28 mouse cellular contexts compared by ENCODE assay signal in genomic region chr17:79465666-79466065, GRCm38 (mm10).
"Had no signal": no experiment of that assay in that cellular context is flagged by ENCODE, and none has a peak within 500 bp of the region (broad histone marks: within the 10 kb centered on the region; RNA-seq: fewer than 3 reads in every experiment).

No protein-coding gene starts in this region.

- H3K27me3 ChIP-seq: embryonic facial prominence, embryonic 12.5 days; embryonic facial prominence, embryonic 13.5 days; embryonic facial prominence, embryonic 15.5 days; forebrain, embryonic 12.5 days; forebrain, embryonic 13.5 days; forebrain, embryonic 15.5 days had no signal

- H3K9me3 ChIP-seq: embryonic facial prominence, embryonic 10.5 days; embryonic facial prominence, embryonic 12.5 days; embryonic facial prominence, embryonic 13.5 days; embryonic facial prominence, embryonic 15.5 days; forebrain, embryonic 10.5 days; forebrain, embryonic 12.5 days; forebrain, embryonic 13.5 days; forebrain, embryonic 15.5 days had no signal

- H3K4me1 ChIP-seq: embryonic facial prominence, embryonic 10.5 days; forebrain, embryonic 10.5 days; forebrain, embryonic 12.5 days; forebrain, embryonic 13.5 days; forebrain, embryonic 15.5 days had no signal

- ATAC-seq: forebrain, embryonic 13.5 days; forebrain, embryonic 14.5 days; forebrain, embryonic 15.5 days; forebrain, embryonic 16.5 days; forebrain, postnatal 0 days had no signal

- DNase-seq: cerebellum, adult 2 months; cerebellum, adult 8-10 months; cerebellum, adult 9-10 months; cerebellum, adult 9-11 months; cerebellum, postnatal 10 days; cerebellum, postnatal 14 days; cerebellum, postnatal 25 days; cerebellum, postnatal 36 days; embryo, embryonic 11 days; forebrain, postnatal 0 days; gastrocnemius, adult 2 months; gastrocnemius, postnatal 10 days; gastrocnemius, postnatal 14 days; gastrocnemius, postnatal 25 days; gastrocnemius, postnatal 36 days; heart, adult 18-20 months; heart, adult 2 months had no signal

- H3K9ac ChIP-seq: embryonic facial prominence, embryonic 12.5 days; embryonic facial prominence, embryonic 13.5 days; embryonic facial prominence, embryonic 15.5 days; forebrain, embryonic 12.5 days; forebrain, embryonic 13.5 days; forebrain, embryonic 15.5 days; forebrain, postnatal 0 days had no signal

- H3K4me2 ChIP-seq: embryonic facial prominence, embryonic 12.5 days; embryonic facial prominence, embryonic 13.5 days; embryonic facial prominence, embryonic 15.5 days; forebrain, embryonic 12.5 days; forebrain, embryonic 13.5 days; forebrain, embryonic 15.5 days had no signal

- H3K36me3 ChIP-seq: embryonic facial prominence, embryonic 10.5 days; embryonic facial prominence, embryonic 12.5 days; embryonic facial prominence, embryonic 13.5 days; embryonic facial prominence, embryonic 15.5 days; forebrain, embryonic 10.5 days; forebrain, embryonic 12.5 days; forebrain, embryonic 15.5 days had no signal

- H3K4me3 ChIP-seq: embryonic facial prominence, embryonic 10.5 days; embryonic facial prominence, embryonic 12.5 days; embryonic facial prominence, embryonic 13.5 days; embryonic facial prominence, embryonic 15.5 days; erythroblast, embryonic 14.5 days; forebrain, embryonic 10.5 days; forebrain, embryonic 12.5 days; forebrain, embryonic 13.5 days; forebrain, embryonic 15.5 days; gastrocnemius, adult 2 months; heart, adult 2 months had no signal

- H3K27ac ChIP-seq: embryonic facial prominence, embryonic 10.5 days; embryonic facial prominence, embryonic 12.5 days; embryonic facial prominence, embryonic 13.5 days; embryonic facial prominence, embryonic 15.5 days; forebrain, embryonic 10.5 days; forebrain, embryonic 12.5 days; forebrain, embryonic 13.5 days; forebrain, embryonic 15.5 days; gastrocnemius, adult 2 months; heart, adult 2 months had no signal
